Mouse (Mus musculus) monocyte, adult 5-6 weeks (primary cell): ENCODE measurements around the gene Ttyh2. TPM values are rescaled to one million over a fixed set of nuclear protein-coding genes. Genes with fewer than 3 reads are reported as not detected.

Experiments
- ATAC-seq: fragments of 153-309, 156-312 bp; replicated peaks from 2 replicates; pipeline ENCODE4 v1.8.0; 2017; ENCODE audit warnings: mild to moderate bottlenecking; ENCODE audit not compliant: low TSS enrichment, insufficient number of reproducible peaks, severe bottlenecking, poor library complexity, low FRiP score
- total RNA-seq: library from RNA; stranded (forward); fragments of 200-1000, 200-491, 200-594 nt; gene quantifications from 3 replicates; pipeline ENCODE4 v1.2.3, GENCODE M21; 2017

Gene Ttyh2
- 0.48 to 1.2 TPM in 2 of 3 replicates, not detected in the other for total RNA-seq

GRCm38 (mm10) chr11:114675341-114675825 is at the start of gene Ttyh2:
Gene Ttyh2, plus strand, starts transcription at chr11:114675431.
- ATAC-seq, result peak; percentile 61; the same call in 1 of the 2 replicates

GRCm38 (mm10) chr11:114626071-114626690 is 49.0 kb upstream of the Ttyh2 start:
- no peak for ATAC-seq

GRCm38 (mm10) chr11:114627036-114627435 is 48.2 kb upstream of the Ttyh2 start:
- ATAC-seq, result no peak

- ATAC-seq, result no peak
Measured at GRCm38 (mm10) chr11:114628032-114628431, 47.2 kb upstream of the Ttyh2 start.

- ATAC-seq, result no peak
Measured at GRCm38 (mm10) chr11:114630044-114630443, 45.2 kb upstream of the Ttyh2 start.

- no peak for ATAC-seq
Measured at GRCm38 (mm10) chr11:114632266-114632665, 43.0 kb upstream of the Ttyh2 start.

GRCm38 (mm10) chr11:114636292-114636691 is 38.9 kb upstream of the Ttyh2 start:
- peak; percentile 72 for ATAC-seq

GRCm38 (mm10) chr11:114636727-114637505 is 38.3 kb upstream of the Ttyh2 start:
- no peak for ATAC-seq

- no peak for ATAC-seq
Measured at GRCm38 (mm10) chr11:114638647-114639290, 36.5 kb upstream of the Ttyh2 start.

GRCm38 (mm10) chr11:114639681-114640103 is 35.5 kb upstream of the Ttyh2 start:
- ATAC-seq, result no peak

- ATAC-seq, result no peak
Measured at GRCm38 (mm10) chr11:114640658-114641057, 34.6 kb upstream of the Ttyh2 start.

GRCm38 (mm10) chr11:114641136-114641535 is 34.1 kb upstream of the Ttyh2 start:
- ATAC-seq, result no peak

GRCm38 (mm10) chr11:114642184-114642583 is 33.0 kb upstream of the Ttyh2 start:
- no peak for ATAC-seq

GRCm38 (mm10) chr11:114642926-114643325 is 32.3 kb upstream of the Ttyh2 start:
- no peak for ATAC-seq

- no peak for ATAC-seq
Measured at GRCm38 (mm10) chr11:114644122-114644521, 31.1 kb upstream of the Ttyh2 start.

GRCm38 (mm10) chr11:114649510-114649909 is 25.7 kb upstream of the Ttyh2 start:
- no peak for ATAC-seq

GRCm38 (mm10) chr11:114652531-114652930 is 22.7 kb upstream of the Ttyh2 start:
- ATAC-seq, result no peak

- ATAC-seq, result no peak
Measured at GRCm38 (mm10) chr11:114653664-114654063, 21.6 kb upstream of the Ttyh2 start.

- no peak for ATAC-seq
Measured at GRCm38 (mm10) chr11:114654552-114654951, 20.7 kb upstream of the Ttyh2 start.
